Mouse (Mus musculus): ENCODE measurements around the gene Atp2a1.

Atp2a1 gene

DNA sequence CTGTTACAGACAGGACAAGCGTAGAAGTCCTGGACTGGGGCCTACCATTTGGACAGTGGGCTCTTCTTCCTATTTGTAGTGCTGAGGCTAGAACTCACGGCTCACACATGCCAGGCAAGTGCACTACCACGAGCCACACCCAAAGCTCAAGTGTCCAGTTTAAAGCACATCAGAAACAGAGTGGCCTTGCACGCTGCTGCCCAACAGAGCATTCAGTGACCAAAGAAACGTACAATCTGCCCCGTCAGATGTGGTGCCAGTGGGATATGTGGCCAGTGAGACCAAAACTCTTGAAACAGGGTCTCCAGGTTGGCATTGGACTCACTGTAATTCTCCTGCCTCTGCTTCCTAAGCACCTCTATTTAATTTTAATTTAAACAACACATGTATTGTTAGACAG lies 12.3 kb downstream of the Atp2a1 start:
- no peak for DNase-seq (ENCODE audit: low spot score)

DNA sequence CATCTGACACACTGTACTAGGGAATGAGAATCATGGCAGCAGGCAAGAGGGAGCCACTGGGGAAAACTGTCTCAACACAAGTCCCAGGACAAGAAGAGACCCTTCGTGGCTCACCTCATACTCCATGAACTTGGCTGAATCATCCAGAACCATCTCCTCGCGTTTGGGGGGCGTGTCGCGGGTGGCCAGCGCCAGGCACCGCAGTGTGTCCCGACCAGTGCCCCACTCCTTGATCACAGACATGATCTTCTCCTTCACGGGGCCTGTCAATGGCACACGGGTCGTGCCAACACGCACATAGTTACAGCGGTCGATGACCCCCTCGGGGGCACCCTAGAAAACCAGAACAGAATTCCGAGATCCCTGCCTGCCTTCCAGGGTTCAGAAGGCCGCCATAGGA lies 12.9 kb downstream of the Atp2a1 start:
- DNase-seq (ENCODE audit: low spot score) = no peak

DNA sequence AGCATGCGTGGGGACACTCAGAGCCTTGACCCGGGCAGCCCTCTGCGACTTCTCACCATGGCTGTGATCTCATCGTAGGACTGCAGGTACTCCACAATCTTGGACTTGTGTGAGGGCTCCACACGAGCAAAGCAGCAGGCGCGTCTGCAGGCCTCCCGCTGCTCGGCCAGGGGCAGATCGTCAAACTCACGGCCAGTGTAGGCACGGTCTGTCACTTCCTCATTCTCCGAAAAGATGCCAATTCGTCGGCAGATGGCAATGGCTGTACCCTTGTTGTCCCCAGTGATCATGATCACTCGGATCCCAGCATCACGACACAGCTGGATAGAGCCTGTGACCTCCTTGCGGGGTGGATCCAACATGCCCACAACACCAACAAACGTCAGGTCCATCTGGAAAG lies 14.4 kb downstream of the Atp2a1 start:
- no peak for DNase-seq (ENCODE audit: low spot score)

GRCm38 (mm10) chr7:126446217-126446616 lies 16.7 kb downstream of the Atp2a1 start:
- DNase-seq (ENCODE audit: low spot score) = no peak

DNA sequence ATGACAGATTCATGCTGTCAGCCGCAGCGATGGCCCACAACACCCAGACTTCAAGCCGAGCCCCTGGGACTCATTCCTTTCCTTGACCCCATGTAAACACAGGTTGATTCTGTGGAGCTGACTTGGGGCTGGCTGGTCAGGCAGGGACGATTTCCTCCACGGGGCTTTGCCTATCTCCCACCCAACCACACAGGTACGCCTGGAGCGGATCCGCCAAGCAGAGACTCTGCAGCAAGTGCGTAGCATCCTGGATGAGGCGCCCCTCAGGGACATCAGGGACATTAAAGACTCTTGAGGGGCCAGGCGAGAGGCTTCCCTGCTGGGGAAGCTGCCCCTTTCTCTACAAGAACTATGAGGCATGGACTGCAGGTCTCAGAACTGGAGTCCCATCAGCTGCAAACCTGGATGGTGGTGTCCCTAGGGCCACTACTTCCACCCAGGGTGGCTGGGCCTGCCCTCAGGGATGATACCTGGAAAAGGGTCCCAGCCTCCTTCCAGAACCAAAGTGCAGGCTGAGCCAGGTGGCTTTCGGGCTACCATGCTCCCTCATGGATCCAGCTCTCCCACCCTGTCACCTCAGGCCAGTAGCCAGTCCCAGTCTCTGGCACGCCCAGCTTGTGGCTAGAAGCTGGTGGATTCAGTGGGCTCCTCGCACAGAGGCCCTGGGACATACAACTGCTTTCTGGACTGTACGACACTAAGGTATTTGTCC lies 17.6 kb downstream of the Atp2a1 start:
- DNase-seq (ENCODE audit: low spot score) = no peak

- no peak for DNase-seq (ENCODE audit: low spot score)
Observed at GRCm38 (mm10) chr7:126444536-126444935, 18.4 kb downstream of the Atp2a1 start.

- no peak for DNase-seq (ENCODE audit: low spot score)
Observed at GRCm38 (mm10) chr7:126443997-126444396, 18.9 kb downstream of the Atp2a1 start.

- peak; percentile 16 for DNase-seq (ENCODE audit: low spot score)
Observed at GRCm38 (mm10) chr7:126440134-126440533, 22.8 kb downstream of the Atp2a1 start.

DNA sequence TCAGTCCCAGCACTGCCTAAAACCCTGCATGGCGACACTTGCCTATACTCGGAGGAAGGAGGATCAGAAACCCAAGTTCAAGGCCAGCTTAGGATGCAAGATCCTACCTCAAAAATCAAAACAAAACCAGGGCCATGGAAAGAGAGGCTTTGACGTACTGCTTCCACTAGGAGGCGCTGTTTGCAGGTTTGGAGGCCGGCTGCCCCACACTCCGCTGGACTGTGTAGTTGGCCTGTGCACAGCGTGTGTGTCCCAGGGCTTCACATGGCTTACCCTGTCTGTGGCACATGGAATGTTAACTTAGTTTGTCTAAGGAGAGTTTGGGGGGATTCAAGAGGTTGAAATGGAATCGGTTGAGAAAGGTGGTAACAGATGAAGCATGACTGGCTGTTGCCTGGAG lies 26.1 kb downstream of the Atp2a1 start:
- peak; percentile 48 for DNase-seq (ENCODE audit: low spot score)

DNA sequence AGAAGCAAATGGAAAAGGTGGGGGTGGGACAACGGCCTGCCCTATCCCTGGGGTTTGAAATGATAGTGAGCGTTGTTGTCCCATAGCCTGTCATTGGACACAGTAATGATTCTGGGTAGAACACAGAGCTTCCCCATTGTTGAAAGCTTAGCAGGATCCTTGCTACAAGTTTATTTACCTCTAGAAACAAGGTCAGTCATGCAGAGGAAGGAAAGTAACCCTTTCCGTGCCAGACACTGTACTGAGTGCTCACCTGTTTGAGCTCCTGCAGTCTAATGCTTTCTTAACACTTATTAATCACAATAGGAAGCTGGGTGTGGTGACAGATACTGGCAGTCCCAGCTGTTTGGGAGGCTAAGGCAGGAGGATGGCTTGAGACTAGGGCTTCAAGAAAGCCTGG lies 27.1 kb downstream of the Atp2a1 start:
- no peak for DNase-seq (ENCODE audit: low spot score)

DNA sequence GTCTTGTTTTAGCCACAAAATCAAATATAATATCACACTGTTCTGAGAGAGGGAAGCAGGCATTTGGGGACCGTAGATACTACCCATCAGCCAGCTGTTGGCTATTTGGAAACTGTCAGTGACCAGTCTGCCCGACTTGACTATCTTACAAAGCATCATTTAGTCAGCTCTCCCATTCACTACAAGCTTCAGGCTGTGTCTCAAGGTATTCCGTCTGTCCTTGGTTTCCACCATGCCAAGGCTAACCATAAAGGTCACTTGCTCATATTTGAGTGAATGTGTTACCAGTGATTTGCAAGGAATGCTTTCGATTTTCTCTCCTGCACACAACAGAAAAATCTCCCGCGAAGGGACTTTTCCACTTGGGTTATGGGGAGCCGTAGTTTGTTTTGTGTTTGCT lies 28.2 kb downstream of the Atp2a1 start:
- no peak for DNase-seq (ENCODE audit: low spot score)

DNA sequence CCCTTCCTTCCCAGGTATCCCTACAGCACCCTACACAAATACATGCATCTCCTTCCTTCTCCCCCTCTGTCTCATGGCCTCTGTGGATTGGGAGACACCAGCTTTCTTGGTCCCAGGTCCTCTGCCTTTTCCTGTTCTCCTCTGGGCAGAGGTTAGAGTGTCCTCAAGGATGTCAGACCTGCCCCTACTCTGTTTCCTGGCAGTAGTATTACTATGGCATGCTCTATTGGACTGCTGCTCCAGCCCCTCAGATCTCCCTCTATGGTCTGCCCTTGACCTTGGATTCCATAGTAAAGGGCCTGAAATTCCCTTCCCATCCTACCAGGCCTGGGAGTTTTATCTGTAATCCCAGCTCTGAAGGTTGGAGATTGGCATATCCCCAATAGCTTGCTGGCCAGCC lies 32.7 kb downstream of the Atp2a1 start:
- DNase-seq (ENCODE audit: low spot score) = no peak

- no peak for DNase-seq (ENCODE audit: low spot score)
Observed at GRCm38 (mm10) chr7:126429503-126429898, 33.4 kb downstream of the Atp2a1 start.

DNA sequence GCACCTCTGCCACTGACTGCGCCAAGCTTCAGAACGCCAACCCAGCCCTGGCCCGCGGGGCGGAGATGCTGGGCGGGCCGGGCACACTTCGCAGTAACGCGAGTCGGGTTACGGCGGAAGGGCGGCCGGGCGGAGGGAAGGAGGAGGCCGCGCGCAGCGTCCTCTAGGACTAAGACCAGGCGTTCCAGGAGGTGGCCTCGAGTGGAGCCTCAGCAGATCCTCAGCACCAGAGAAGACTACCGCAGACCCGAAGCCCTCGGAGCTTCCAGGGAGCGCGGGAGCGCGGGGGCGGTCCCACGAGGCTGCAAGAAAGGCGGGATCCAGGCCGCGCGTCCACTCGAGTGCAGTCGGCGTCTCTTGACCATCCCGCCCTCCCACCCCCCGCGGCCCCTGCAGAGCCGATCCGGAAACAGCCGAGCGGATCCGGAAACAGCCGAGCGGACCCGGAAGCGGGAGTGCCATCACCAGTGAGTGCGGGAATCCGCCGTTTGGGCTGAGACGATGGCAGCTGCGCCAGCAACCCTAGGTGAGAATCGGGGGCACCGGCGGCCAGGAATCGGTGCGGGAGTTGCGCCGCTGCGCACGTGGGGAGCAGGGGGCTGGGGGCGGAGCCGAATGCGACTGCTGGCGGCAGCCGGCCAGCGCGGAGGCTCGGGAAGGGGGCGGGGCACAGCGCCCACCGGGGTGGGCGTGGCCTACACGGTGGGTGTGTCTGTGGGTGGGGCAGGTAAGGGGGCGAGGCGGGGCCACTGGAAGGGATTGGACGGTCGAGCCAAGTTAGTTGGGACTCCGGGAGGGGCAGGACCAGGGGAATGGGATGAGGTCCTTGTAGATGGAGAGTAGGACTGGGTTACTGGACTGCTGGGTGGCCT lies 34.0 kb downstream of the Atp2a1 start, which contains the start of gene Rabep2:
TSS of gene Rabep2 (plus strand) at position 129 of the 872 bp plus-strand sequence.
- peak; percentile 94 for DNase-seq (ENCODE audit: low spot score)

DNA sequence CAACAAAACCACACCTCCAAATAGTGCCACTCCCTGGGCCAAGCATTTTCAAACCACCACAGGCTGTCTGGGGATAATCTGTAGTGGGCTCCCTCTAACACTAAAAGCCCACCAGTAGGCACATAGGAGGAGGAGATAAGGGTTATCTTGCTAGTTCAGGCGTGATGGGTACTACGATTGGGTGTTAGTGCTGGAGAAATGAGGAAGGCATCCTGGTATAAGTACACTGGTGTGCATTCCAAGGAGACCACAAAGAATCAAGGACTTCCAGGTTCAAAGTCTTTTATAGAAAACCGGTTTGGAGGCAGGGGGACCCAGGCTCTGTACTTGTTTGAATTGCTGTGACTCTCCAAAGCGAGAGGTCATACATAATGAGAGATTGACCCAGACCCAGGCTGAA lies 34.8 kb downstream of the Atp2a1 start:
- no peak for DNase-seq (ENCODE audit: low spot score)

DNA sequence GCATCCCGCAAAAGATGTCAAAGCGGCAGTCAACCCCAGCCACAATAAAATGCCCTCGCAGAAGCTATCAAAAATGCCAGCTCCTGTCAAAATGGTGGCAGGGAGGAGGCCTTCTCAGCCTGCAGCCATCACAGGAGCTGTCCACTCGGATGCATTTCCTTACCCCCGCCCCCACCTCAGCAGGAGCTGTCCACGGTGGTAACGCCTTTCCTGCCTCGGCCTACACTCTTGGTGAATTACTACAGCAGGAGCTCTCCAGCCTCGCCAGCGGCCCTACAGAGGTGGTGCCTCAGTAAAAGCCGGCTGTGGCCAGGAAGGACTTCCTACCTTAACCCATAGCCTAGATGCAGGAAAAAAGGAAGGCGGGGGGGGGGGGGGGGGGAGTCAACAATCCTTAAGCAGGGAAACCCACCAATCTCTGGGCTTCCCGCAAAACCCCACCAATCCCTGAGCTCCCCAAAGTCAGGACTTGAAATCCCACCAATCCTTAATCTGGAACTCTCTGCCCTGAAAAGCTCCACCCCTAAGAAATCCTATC lies 35.5 kb downstream of the Atp2a1 start:
- DNase-seq (ENCODE audit: low spot score) = no peak

DNA sequence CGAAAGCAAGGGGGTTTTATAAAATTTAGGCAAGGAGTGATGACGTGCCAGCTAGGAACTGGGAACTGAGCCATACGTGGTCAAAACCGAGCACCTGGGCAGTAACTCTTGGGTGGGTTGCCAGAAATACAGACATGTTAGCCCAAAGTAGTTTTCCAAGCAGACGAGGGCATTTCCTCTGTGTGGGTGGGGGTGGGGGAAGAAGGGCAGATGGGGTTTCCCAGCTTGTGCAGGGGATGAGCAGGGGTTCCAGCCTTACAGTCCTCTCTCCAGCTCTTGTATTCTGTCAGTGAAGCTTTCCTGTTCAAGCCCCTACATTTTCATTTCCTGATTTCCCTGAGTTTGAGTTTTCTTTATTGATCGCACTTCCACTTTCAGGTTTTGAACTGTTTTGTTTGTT lies 38.7 kb downstream of the Atp2a1 start:
- no peak for DNase-seq (ENCODE audit: low spot score)

- DNase-seq (ENCODE audit: low spot score) = no peak
Observed at GRCm38 (mm10) chr7:126421756-126422155, 41.2 kb downstream of the Atp2a1 start.

DNA sequence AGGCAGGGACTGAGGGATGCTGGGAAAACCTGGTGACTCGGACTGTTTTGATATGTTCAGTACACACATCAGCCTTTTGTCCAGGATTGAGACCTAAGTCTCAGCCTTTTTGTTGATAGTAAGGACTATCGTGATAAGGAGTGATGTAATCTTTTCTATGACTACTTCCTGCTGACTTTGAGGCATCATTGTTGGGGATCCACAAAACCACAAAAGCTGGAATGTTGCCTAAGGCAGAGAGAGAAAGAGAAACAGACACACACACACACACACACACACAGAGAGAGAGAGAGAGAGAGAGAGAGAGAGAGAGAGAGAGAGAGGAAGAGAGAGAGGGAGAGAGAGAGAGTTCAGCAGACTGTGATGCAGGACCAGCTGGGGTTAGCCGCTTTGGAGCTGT lies 44.4 kb downstream of the Atp2a1 start:
- DNase-seq (ENCODE audit: low spot score) = no peak

DNA sequence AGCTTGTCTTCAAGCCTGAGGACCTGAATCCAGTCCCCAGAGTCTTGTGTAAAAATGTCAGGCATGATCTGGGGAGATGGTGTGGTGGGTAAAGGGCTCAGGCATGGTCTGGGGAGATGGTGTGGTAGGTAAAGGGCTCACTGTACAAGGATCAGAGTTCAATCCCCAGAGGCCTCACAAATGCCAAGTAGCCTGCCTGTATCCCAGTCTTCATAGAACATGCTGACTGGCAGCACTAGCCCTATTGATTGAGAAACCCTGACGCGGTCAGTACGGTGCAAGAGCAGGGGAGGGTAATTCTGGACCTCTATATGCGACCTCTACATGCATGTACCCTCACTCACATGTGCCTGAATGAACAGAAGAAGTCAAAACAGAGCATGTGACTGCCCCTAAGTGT lies 45.3 kb downstream of the Atp2a1 start:
- DNase-seq (ENCODE audit: low spot score) = no peak

DNA sequence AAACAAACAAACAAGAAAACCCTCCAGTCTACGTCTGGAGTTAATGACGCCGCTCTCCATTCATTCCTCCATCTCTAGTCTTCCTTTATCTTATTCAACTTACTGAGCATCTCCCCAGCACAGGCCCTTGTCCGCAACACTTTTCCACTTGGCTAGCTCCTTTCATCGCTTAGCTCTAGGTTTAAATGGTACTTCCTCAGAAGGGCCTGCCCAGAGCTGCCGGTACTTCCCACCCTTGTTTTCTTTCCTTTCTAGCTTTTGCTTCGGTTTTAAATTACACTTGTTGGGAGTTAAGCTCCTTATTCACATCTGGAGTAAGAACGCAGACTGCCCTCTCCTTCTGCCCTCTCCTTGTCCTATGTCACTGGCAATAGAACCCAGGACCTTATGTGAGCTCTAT lies 45.9 kb downstream of the Atp2a1 start:
- no peak for DNase-seq (ENCODE audit: low spot score)

GRCm38 (mm10) chr7:126416615-126417014 lies 46.3 kb downstream of the Atp2a1 start:
- no peak for DNase-seq (ENCODE audit: low spot score)

GRCm38 (mm10) chr7:126414725-126415124 lies 48.2 kb downstream of the Atp2a1 start, which contains the start of gene Cd19:
TSS of gene Cd19 (minus strand) at chr7:126414889.
- no peak for DNase-seq (ENCODE audit: low spot score)
